Mouse (Mus musculus): Measurements from ENCODE around the gene Cel.

DNA sequence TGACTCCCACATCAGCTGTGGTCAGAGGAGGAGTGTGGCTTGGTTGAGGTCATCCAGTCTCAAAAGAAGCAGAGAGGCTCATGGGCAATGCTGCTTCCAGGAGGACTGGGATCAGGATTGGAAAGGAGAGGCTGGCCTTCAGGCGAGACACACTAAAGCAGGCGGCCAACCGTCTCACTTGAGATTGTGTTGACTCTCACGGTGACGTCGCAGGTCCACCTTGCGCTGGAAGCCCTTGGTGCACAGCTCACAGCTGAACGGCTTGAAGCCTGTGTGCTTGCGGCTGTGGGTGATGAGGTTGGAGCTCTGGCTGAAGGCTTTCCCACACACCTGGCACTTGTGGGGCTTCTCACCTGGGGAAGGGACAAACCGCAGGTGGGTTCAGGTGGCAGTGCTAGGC is 46.6 kb upstream of the Cel start:
- TF ChIP-seq CTCF (conservative IDR thresholded peaks at IDR 0.05; ENCODE audit: low read length) (no peak), POU5F1 (IDR thresholded peaks at IDR 0.05; ENCODE audit: borderline replicate concordance, low read length) (no peak), NANOG (IDR thresholded peaks at IDR 0.05; ENCODE audit: borderline replicate concordance, low read length) (no peak)

Data from E14TG2a.4 (cell line).